Mouse (Mus musculus): ENCODE data around the gene Tppp3. TPM values are rescaled to one million over a fixed set of nuclear protein-coding genes. Genes with fewer than 3 reads are reported as not detected.

The Tppp3 gene
- polyA plus RNA-seq, 1 experiment: 21.5 TPM

GRCm38 (mm10) chr8:105499787-105500186 is 28.5 kb upstream of the Tppp3 start:
- no peak for TF ChIP-seq POLR2A (IDR thresholded peaks at IDR 0.05; ENCODE audit: control insufficient read depth, low read depth, low read length)
- no peak for TF ChIP-seq CTCF (IDR thresholded peaks at IDR 0.05; ENCODE audit: control insufficient read depth, insufficient read depth, insufficient replicate concordance, low read depth, low read length)
- no peak overlapping the region for H3K4me3 ChIP-seq (ENCODE audit: control insufficient read depth, low read depth, low read length)
- H3K27ac ChIP-seq (ENCODE audit: control insufficient read depth, insufficient read depth, low read depth, low read length): no peak overlapping the region
- H3K36me3 ChIP-seq (ENCODE audit: control insufficient read depth, insufficient read depth, low read length): no peaks in the 10 kb centered on the region
- no peaks in the 10 kb centered on the region for H3K27me3 ChIP-seq (ENCODE audit: control insufficient read depth, insufficient read depth, low read length)
- peaks cover 5% of the 10 kb centered on the region for H3K4me1 ChIP-seq (ENCODE audit: control insufficient read depth, insufficient read depth, low read length)

DNA sequence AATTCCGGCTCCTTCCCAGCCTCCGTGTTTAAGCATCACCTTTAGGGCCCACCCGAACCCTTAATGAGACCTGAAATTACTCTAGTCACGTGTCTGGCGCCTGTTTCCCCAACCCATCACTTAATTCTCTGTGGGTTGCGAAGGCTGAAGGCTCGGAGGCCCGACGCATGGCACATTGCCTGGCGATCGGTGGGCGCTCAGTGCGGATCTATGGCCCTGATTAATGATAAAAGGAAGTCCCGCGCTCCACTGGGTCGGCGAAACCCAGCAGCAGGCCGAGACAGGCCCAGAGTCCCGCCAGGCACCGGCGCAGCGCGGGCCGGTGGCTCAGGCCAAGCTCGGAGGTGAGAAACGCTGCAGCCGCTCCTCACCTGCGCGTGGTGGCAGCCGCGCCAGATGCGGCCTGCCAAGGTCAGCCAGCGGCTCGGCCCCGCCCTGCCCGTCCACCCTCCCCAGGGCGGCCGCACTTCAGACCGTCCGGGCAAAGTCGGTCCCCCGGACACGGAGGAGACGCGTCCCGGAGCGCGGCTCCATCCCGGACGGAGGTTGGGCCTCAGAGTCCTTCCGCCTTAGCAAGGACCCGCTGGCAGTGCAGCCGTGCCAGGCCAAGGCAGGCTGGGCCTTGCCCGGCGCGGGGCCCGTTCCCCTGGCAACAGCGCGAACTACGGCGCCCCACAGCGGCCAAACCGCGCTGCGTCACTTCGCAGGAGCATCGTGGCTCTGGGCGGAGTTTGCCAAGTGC is 25.3 kb upstream of the Tppp3 start, which contains the start of gene Zdhhc1:
TSS of gene Zdhhc1 (minus strand) at position 464 of the 742 bp plus-strand sequence.
- Histone ChIP-seq H3K4me3 (ENCODE audit: control insufficient read depth, low read depth, low read length) (peak within 1 kb of the TSS; percentile 96), H3K4me1 (ENCODE audit: control insufficient read depth, insufficient read depth, low read length) (peaks cover 5% of the 10 kb centered on the region), H3K36me3 (ENCODE audit: control insufficient read depth, insufficient read depth, low read length) (no peaks in the 10 kb centered on the region; the same call in 1 of the 2 replicates), H3K27ac (ENCODE audit: control insufficient read depth, insufficient read depth, low read depth, low read length) (peak within 1 kb of the TSS; percentile 95), H3K27me3 (ENCODE audit: control insufficient read depth, insufficient read depth, low read length) (no peaks in the 10 kb centered on the region)
- TF ChIP-seq CTCF (IDR thresholded peaks at IDR 0.05; ENCODE audit: control insufficient read depth, insufficient read depth, insufficient replicate concordance, low read depth, low read length): peak; percentile 35; the same call in 1 of the 2 replicates
- peak; percentile 72 for TF ChIP-seq POLR2A (IDR thresholded peaks at IDR 0.05; ENCODE audit: control insufficient read depth, low read depth, low read length)

DNA sequence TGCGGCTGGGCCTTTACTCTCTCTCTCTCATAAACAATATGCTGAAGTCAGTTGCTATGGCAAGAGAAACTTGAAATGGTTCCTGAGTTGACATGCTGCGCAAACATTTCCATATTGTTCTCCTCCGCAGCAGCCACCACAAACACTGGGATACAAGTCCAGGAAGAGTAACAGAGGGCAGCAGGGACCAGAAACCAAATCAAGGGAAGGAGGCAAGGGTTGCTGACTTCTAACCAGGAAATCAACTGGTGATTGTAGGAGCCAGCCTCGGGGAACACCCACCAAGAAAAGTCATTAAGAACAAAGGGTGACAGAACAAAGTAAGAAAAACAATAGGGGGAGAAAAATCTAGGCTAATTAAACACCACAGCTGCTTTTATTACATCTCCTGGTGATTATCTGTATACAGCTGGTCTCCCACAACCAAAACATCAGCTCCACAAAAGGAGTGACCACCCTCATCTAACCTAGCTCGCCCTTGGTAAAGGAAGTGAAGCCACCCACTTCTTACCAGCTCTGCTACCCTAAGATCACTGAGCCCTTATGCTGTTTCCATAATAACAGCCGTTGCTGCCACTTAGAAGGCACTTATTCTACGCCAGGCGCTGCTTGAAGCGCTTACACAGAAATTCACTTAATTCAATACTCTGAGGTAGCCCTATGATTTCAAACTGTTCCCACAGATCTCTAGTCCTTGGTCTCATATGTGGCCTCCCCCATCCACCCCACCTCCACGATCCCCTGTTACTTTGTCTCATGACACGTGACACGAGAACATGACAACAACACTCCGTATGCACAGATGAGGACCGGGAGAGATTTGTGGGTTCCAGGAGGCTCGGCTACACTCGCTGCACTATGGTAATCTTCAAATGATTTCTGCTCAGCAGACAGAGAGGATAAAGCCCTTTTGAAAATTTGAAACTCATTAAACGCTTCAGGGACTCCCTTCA is 24.3 kb upstream of the Tppp3 start:
- H3K4me1 ChIP-seq (ENCODE audit: control insufficient read depth, insufficient read depth, low read length): peaks cover 5% of the 10 kb centered on the region
- H3K27ac ChIP-seq (ENCODE audit: control insufficient read depth, insufficient read depth, low read depth, low read length): peak overlapping the region; percentile 95
- no peak for TF ChIP-seq POLR2A (IDR thresholded peaks at IDR 0.05; ENCODE audit: control insufficient read depth, low read depth, low read length)
- TF ChIP-seq CTCF (IDR thresholded peaks at IDR 0.05; ENCODE audit: control insufficient read depth, insufficient read depth, insufficient replicate concordance, low read depth, low read length): no peak
- peak overlapping the region; percentile 96 for H3K4me3 ChIP-seq (ENCODE audit: control insufficient read depth, low read depth, low read length)
- H3K27me3 ChIP-seq (ENCODE audit: control insufficient read depth, insufficient read depth, low read length): no peaks in the 10 kb centered on the region
- H3K36me3 ChIP-seq (ENCODE audit: control insufficient read depth, insufficient read depth, low read length): no peaks in the 10 kb centered on the region; the same call in 1 of the 2 replicates

DNA sequence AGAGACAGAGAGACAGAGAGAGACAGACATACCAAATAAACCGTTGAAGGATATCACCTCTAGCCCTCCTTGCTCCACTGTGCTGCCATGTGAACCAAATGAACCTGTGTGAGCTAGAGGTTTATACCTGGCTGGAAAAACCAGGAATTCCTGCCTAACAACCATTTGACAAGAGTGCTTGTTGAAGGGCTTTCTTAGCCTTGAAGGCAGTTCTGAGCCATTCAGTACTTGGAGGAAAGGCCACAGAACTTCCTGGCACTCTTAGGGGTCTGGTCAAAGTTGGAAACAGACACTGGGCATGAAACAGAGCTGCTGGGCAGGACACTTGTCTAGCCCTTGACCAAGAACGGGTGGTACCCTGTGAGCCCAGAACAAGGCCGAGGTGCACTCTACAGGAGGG is 23.2 kb upstream of the Tppp3 start:
- TF ChIP-seq CTCF (IDR thresholded peaks at IDR 0.05; ENCODE audit: control insufficient read depth, insufficient read depth, insufficient replicate concordance, low read depth, low read length) (no peak), POLR2A (IDR thresholded peaks at IDR 0.05; ENCODE audit: control insufficient read depth, low read depth, low read length) (no peak)
- Histone ChIP-seq H3K36me3 (ENCODE audit: control insufficient read depth, insufficient read depth, low read length) (no peaks in the 10 kb centered on the region; the same call in 1 of the 2 replicates), H3K4me1 (ENCODE audit: control insufficient read depth, insufficient read depth, low read length) (peaks cover 5% of the 10 kb centered on the region), H3K27me3 (ENCODE audit: control insufficient read depth, insufficient read depth, low read length) (no peaks in the 10 kb centered on the region), H3K27ac (ENCODE audit: control insufficient read depth, insufficient read depth, low read depth, low read length) (no peak overlapping the region), H3K4me3 (ENCODE audit: control insufficient read depth, low read depth, low read length) (no peak overlapping the region)

GRCm38 (mm10) chr8:105493495-105493894 is 22.2 kb upstream of the Tppp3 start:
- H3K27ac ChIP-seq (ENCODE audit: control insufficient read depth, insufficient read depth, low read depth, low read length): no peak overlapping the region
- H3K4me3 ChIP-seq (ENCODE audit: control insufficient read depth, low read depth, low read length): no peak overlapping the region
- H3K36me3 ChIP-seq (ENCODE audit: control insufficient read depth, insufficient read depth, low read length): no peaks in the 10 kb centered on the region; the same call in 1 of the 2 replicates
- no peak for TF ChIP-seq CTCF (IDR thresholded peaks at IDR 0.05; ENCODE audit: control insufficient read depth, insufficient read depth, insufficient replicate concordance, low read depth, low read length)
- no peak for TF ChIP-seq POLR2A (IDR thresholded peaks at IDR 0.05; ENCODE audit: control insufficient read depth, low read depth, low read length)
- H3K27me3 ChIP-seq (ENCODE audit: control insufficient read depth, insufficient read depth, low read length): no peaks in the 10 kb centered on the region
- H3K4me1 ChIP-seq (ENCODE audit: control insufficient read depth, insufficient read depth, low read length): peaks cover 5% of the 10 kb centered on the region

- no peaks in the 10 kb centered on the region for H3K4me1 ChIP-seq (ENCODE audit: control insufficient read depth, insufficient read depth, low read length)
Measured at GRCm38 (mm10) chr8:105489281-105489680, 18.0 kb upstream of the Tppp3 start.

GRCm38 (mm10) chr8:105488082-105488481 is 16.8 kb upstream of the Tppp3 start:
- Histone ChIP-seq H3K4me1 (ENCODE audit: control insufficient read depth, insufficient read depth, low read length) (no peaks in the 10 kb centered on the region), H3K4me3 (ENCODE audit: control insufficient read depth, low read depth, low read length) (no peak overlapping the region), H3K27me3 (ENCODE audit: control insufficient read depth, insufficient read depth, low read length) (no peaks in the 10 kb centered on the region), H3K36me3 (ENCODE audit: control insufficient read depth, insufficient read depth, low read length) (peaks cover 4% of the 10 kb centered on the region), H3K27ac (ENCODE audit: control insufficient read depth, insufficient read depth, low read depth, low read length) (no peak overlapping the region)
- TF ChIP-seq CTCF (IDR thresholded peaks at IDR 0.05; ENCODE audit: control insufficient read depth, insufficient read depth, insufficient replicate concordance, low read depth, low read length) (no peak), POLR2A (IDR thresholded peaks at IDR 0.05; ENCODE audit: control insufficient read depth, low read depth, low read length) (no peak)

More at GRCm38 (mm10) chr8:105489281-105489680, 18.0 kb upstream of the Tppp3 start:
- Histone ChIP-seq H3K4me3 (ENCODE audit: control insufficient read depth, low read depth, low read length) (no peak overlapping the region), H3K36me3 (ENCODE audit: control insufficient read depth, insufficient read depth, low read length) (peaks cover 4% of the 10 kb centered on the region), H3K27ac (ENCODE audit: control insufficient read depth, insufficient read depth, low read depth, low read length) (no peak overlapping the region), H3K27me3 (ENCODE audit: control insufficient read depth, insufficient read depth, low read length) (no peaks in the 10 kb centered on the region)
- TF ChIP-seq CTCF (IDR thresholded peaks at IDR 0.05; ENCODE audit: control insufficient read depth, insufficient read depth, insufficient replicate concordance, low read depth, low read length) (no peak), POLR2A (IDR thresholded peaks at IDR 0.05; ENCODE audit: control insufficient read depth, low read depth, low read length) (no peak)

Measured in testis, adult 2 months (tissue).